Mouse (Mus musculus) stomach, embryonic 16.5 days (tissue): ENCODE data around the gene Nlgn3. TPM values are rescaled to one million over a fixed set of nuclear protein-coding genes. Genes with fewer than 3 reads are reported as not detected.
"Not testable (repeated sequence)": the region's sequence is repeated elsewhere in the genome, so short reads cannot be mapped to it uniquely, and the experiment has no call there.

ENCODE experiments used
- ATAC-seq: fragments of 200-750 bp; cut with Nextera tagmentation; 2 replicates; pipeline ENCODE4 v1.8.0; 2017; ENCODE audit warnings: moderate number of reproducible peaks, moderate TSS enrichment; ENCODE audit not compliant: insufficient read depth, low FRiP score
- H3K27ac ChIP-seq: fragments of 300-500 bp; sonication (generic); 2 replicates; pipeline ENCODE4 v1.5.1; 2014; ENCODE audit warnings: low read length
- H3K27me3 ChIP-seq: fragments of 300-500 bp; sonication (generic); 2 replicates; pipeline ENCODE4 v1.6.1; 2014; ENCODE audit warnings: low read length, control low read depth, mixed read lengths; ENCODE audit not compliant: control insufficient read depth, insufficient read depth
- H3K36me3 ChIP-seq: fragments of 300-500 bp; sonication (generic); 2 replicates; pipeline ENCODE4 v1.6.1; 2014; ENCODE audit warnings: low read length; ENCODE audit not compliant: control insufficient read depth, insufficient read depth
- H3K4me1 ChIP-seq: fragments of 300-500 bp; sonication (generic); 2 replicates; pipeline ENCODE4 v1.6.1; 2014; ENCODE audit warnings: low read length, control low read depth, mixed read lengths; ENCODE audit not compliant: control insufficient read depth, insufficient read depth
- H3K4me2 ChIP-seq: fragments of 300-500 bp; sonication (generic); 2 replicates; pipeline ENCODE4 v1.6.1; 2014; ENCODE audit warnings: low read depth, low read length, mixed read lengths
- H3K4me3 ChIP-seq: fragments of 300-500 bp; sonication (generic); replicated peaks from 2 replicates; pipeline ENCODE4 v1.5.1; 2014; ENCODE audit warnings: mild to moderate bottlenecking, low read length
- H3K9ac ChIP-seq: fragments of 300-500 bp; sonication (generic); 2 replicates; pipeline ENCODE4 v1.6.1; 2014; ENCODE audit warnings: low read length
- H3K9me3 ChIP-seq: fragments of 300-500 bp; sonication (generic); replicated peaks from 2 replicates; pipeline ENCODE4 v1.6.1; 2016; ENCODE audit warnings: low read length, control low read depth; ENCODE audit not compliant: control insufficient read depth
- whole genome bisulfite sequencing: fragments of 180-500 bp; shearing (Covaris S2); extraction: QIAGEN DNeasy Blood & Tissue Kit; methylation state at CpG from one replicate; pipeline ENCODE4 v1.1.7; 2014; 5-methylcytosine and 5-hydroxymethylcytosine counted together
- polyA plus RNA-seq: library from polyadenylated mRNA; unstranded; fragments of >200 nt; fragmentation: Nextera tagmentation; extraction: Ambion mirVana; gene quantifications from 2 replicates; pipeline ENCODE4 v1.2.1, GENCODE M21; 2015

Gene Nlgn3
- polyA plus RNA-seq, 1 experiment from 2014 or later, result 7.3 TPM

DNA sequence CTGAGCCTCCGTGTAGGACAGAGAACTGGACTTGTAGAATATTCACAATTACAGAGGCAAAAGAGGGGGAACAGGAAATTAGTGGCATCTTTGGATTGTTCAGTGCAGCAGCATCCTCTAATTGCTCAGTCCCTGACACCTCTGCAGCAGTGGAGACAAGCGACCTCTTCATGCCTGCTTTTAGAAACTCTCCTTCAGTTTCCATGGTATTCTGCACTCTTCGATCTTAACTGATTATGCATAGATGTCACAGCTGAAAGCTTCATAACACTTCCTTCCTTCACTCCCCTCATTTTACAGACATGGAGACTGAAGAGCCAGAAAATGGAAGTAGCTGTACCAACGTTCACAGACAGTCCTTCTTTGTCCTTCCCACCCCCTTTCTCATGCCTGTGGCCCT lies 47.5 kb downstream of the Nlgn3 start:
- H3K27me3 ChIP-seq, result no peaks in the 10 kb centered on the region; the same call in 1 of the 2 replicates
- 62% methylated on average over 4 of the region's 4 CpGs for WGBS

DNA sequence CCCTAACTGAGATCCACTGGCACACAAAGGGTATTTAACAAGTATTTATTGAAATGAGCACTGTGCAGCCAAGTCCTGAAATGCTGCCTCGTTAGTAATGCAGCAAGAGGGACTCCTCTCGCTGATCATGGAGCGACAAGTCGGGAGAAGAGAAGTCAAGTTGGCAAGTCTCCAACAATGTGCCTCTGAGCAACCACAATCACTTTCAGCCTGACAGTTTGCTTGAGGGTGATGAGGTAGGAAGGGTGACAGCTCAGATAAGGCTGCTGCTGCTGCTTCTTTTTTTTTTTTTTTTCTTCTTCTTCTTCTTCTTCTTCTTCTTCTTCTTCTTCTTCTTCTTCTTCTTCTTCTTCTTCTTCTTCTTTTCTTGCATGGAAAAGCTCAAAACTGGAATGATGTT lies 52.2 kb downstream of the Nlgn3 start:
- Histone ChIP-seq H3K4me3 (no peak overlapping the region), H3K4me2 (no peak overlapping the region), H3K36me3 (no peaks in the 10 kb centered on the region), H3K4me1 (no peaks in the 10 kb centered on the region), H3K27ac (no peak overlapping the region), H3K9ac (no peak overlapping the region), H3K27me3 (no peaks in the 10 kb centered on the region; the same call in 1 of the 2 replicates), H3K9me3 (no peaks in the 10 kb centered on the region)
- WGBS, result 46% methylated on average over 4 of the region's 4 CpGs
- no peak for ATAC-seq

More for the DNA sequence above, 47.5 kb downstream of the Nlgn3 start:
- H3K27ac ChIP-seq, result no peak overlapping the region
- no peak for ATAC-seq
- no peak overlapping the region for H3K4me2 ChIP-seq
- no peaks in the 10 kb centered on the region for H3K36me3 ChIP-seq
- H3K9me3 ChIP-seq, result no peaks in the 10 kb centered on the region
- no peak overlapping the region for H3K4me3 ChIP-seq
- no peak overlapping the region for H3K9ac ChIP-seq
- no peaks in the 10 kb centered on the region for H3K4me1 ChIP-seq

DNA sequence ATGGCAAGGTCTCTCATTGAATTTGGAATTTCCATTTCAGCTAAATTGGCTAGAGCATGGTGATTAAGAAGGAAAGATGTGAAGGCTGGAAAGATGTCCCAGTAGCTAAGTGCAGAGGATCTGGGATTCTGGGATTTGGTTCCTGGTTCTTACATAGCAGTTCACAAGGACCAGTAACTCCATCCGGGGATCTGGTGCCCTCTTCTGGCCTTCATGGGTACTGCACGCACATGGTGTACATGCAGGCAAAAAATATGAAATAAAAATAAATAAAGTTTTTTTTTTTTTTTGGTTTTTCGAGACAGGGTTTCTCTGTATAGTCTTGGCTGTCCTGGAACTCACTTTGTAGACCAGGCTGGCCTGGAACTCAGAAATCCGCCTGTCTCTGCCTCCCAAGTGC lies 59.9 kb downstream of the Nlgn3 start:
- not testable (repeated sequence) for H3K4me1 ChIP-seq, H3K9ac ChIP-seq, H3K36me3 ChIP-seq, H3K4me3 ChIP-seq, H3K9me3 ChIP-seq, H3K4me2 ChIP-seq, H3K27ac ChIP-seq, H3K27me3 ChIP-seq, ATAC-seq
- WGBS, result 68% methylated on average over 4 of the region's 4 CpGs

GRCm38 (mm10) chrX:101369001-101369400 lies 70.0 kb downstream of the Nlgn3 start:
- Histone ChIP-seq H3K9me3 (no peaks in the 10 kb centered on the region), H3K9ac (no peak overlapping the region), H3K27ac (no peak overlapping the region), H3K4me1 (no peaks in the 10 kb centered on the region), H3K36me3 (no peaks in the 10 kb centered on the region), H3K4me2 (no peak overlapping the region), H3K4me3 (no peak overlapping the region), H3K27me3 (no peaks in the 10 kb centered on the region; the same call in 1 of the 2 replicates)
- 43% methylated on average over 7 of the region's 7 CpGs for WGBS
- no peak for ATAC-seq

- no peaks in the 10 kb centered on the region for H3K36me3 ChIP-seq
- no peak overlapping the region for H3K4me2 ChIP-seq
- H3K4me3 ChIP-seq, result no peak overlapping the region
- no peaks in the 10 kb centered on the region; the same call in 1 of the 2 replicates for H3K27me3 ChIP-seq
- no peak overlapping the region for H3K9ac ChIP-seq
- WGBS, result 68% methylated on average over 3 of the region's 3 CpGs
- no peaks in the 10 kb centered on the region for H3K9me3 ChIP-seq
- H3K27ac ChIP-seq, result no peak overlapping the region
- no peak for ATAC-seq
- no peaks in the 10 kb centered on the region for H3K4me1 ChIP-seq
These were observed 71.6 kb downstream of the Nlgn3 start for GRCm38 (mm10) chrX:101370573-101370972.

- Histone ChIP-seq H3K4me3 (no peak overlapping the region), H3K9me3 (no peaks in the 10 kb centered on the region), H3K36me3 (no peaks in the 10 kb centered on the region), H3K9ac (no peak overlapping the region), H3K4me1 (no peaks in the 10 kb centered on the region), H3K27me3 (no peaks in the 10 kb centered on the region; the same call in 1 of the 2 replicates), H3K4me2 (no peak overlapping the region), H3K27ac (no peak overlapping the region)
- 66% methylated on average over 5 of the region's 5 CpGs for WGBS
- ATAC-seq, result no peak
These were observed 74.0 kb downstream of the Nlgn3 start for GRCm38 (mm10) chrX:101372946-101373345.

Other genes starting within 250 kb of the Nlgn3 start
- 0.13 TPM in 1 of 2 replicates, not detected in the other for gene Tex11, start 239.5 kb upstream of the Nlgn3 start, polyA plus RNA-seq
- gene Slc7a3, start 213.1 kb upstream of the Nlgn3 start, polyA plus RNA-seq, result 2.8 and 3.2 TPM in 2 replicates
- gene Snx12, start 76.6 kb upstream of the Nlgn3 start, polyA plus RNA-seq, result 49.9 and 55.6 TPM in 2 replicates
- 2.1 and 2.5 TPM in 2 replicates for gene Foxo4, start 44.6 kb upstream of the Nlgn3 start, polyA plus RNA-seq
- not detected in 2 replicates for gene Gm614, start 35.2 kb upstream of the Nlgn3 start, polyA plus RNA-seq
- gene Il2rg, start 30.9 kb upstream of the Nlgn3 start, polyA plus RNA-seq, result 11.8 and 12.6 TPM in 2 replicates
- gene Gm20489, start 30.1 kb upstream of the Nlgn3 start, polyA plus RNA-seq, result not detected in 2 replicates
- 30.3 and 30.9 TPM in 2 replicates for gene Med12, start 25.1 kb upstream of the Nlgn3 start, polyA plus RNA-seq
- 28.1 and 31.6 TPM in 2 replicates for gene Gjb1, start 77.2 kb downstream of the Nlgn3 start, polyA plus RNA-seq
- 24.3 and 27.7 TPM in 2 replicates for gene Zmym3, start 121.7 kb downstream of the Nlgn3 start, polyA plus RNA-seq
- 315 and 321 TPM in 2 replicates for gene Nono, start 130.2 kb downstream of the Nlgn3 start, polyA plus RNA-seq
- gene Itgb1bp2, start 149.9 kb downstream of the Nlgn3 start, polyA plus RNA-seq, result 2.2 and 40.6 TPM in 2 replicates
- gene Taf1, start 233.6 kb downstream of the Nlgn3 start, polyA plus RNA-seq, result 12.9 and 14.0 TPM in 2 replicates